Mouse (Mus musculus) MEL (cell line): ENCODE data around the gene Blm. TPM values are rescaled to one million over a fixed set of nuclear protein-coding genes. Genes with fewer than 3 reads are reported as not detected.
A peak's percentile ranks its signal among the peaks of the same experiment; 100 is the strongest.

Experiments used
- DNase-seq: peaks from one replicate; pipeline ENCODE4 v3.0.0; 2011; ENCODE audit warnings: low read depth, low spot score
- H3K27ac ChIP-seq: 2 replicates; pipeline ENCODE4 v1.5.1; 2012; ENCODE audit warnings: low read depth, mild to moderate bottlenecking, control low read depth, low read length, moderate library complexity; ENCODE audit not compliant: control insufficient read depth
- H3K27me3 ChIP-seq, 2 experiments: fragments of 150-350 bp in 1 of 2; sonication (generic) in 1 of 2; 2 replicates each; pipeline ENCODE4 v1.6.1; 2012; ENCODE audit warnings: low read length in 2 of 2, mild to moderate bottlenecking in 2 of 2, improper control_type of control experiment in 1 of 2, moderate library complexity in 1 of 2; ENCODE audit not compliant: insufficient read depth in 2 of 2, control insufficient read depth in 1 of 2
- H3K36me3 ChIP-seq, 2 experiments: 2 replicates each; pipeline ENCODE4 v1.6.1; 2012 to 2014; ENCODE audit warnings: low read length in 2 of 2, improper control_type of control experiment in 1 of 2, inconsistent platforms in 1 of 2, mild to moderate bottlenecking in 1 of 2; ENCODE audit not compliant: insufficient read depth in 2 of 2, control insufficient read depth in 1 of 2
- H3K4me1 ChIP-seq, 2 experiments: fragments of 150-350 bp in 1 of 2; sonication (generic) in 1 of 2; 2 replicates each; pipeline ENCODE4 v1.6.1; 2012; ENCODE audit warnings: low read length in 2 of 2, improper control_type of control experiment in 1 of 2, mild to moderate bottlenecking in 1 of 2; ENCODE audit not compliant: insufficient read depth in 2 of 2, control insufficient read depth in 1 of 2
- H3K4me3 ChIP-seq, 2 experiments: fragments of 150-350 bp in 1 of 2; sonication (generic) in 1 of 2; 2 replicates each; pipeline ENCODE4 v1.5.1; 2012; ENCODE audit warnings: low read depth in 2 of 2, low read length in 2 of 2, mild to moderate bottlenecking in 2 of 2, moderate library complexity in 2 of 2, control low read depth in 1 of 2, improper control_type of control experiment in 1 of 2; ENCODE audit not compliant: control insufficient read depth in 1 of 2, insufficient read depth in 1 of 2
- H3K79me2 ChIP-seq: 2 replicates; pipeline ENCODE4 v1.6.1; 2012; ENCODE audit warnings: mild to moderate bottlenecking, low read length, moderate library complexity; ENCODE audit not compliant: control insufficient read depth, poor library complexity, insufficient read depth
- H3K9ac ChIP-seq: 2 replicates; pipeline ENCODE4 v1.6.1; 2012; ENCODE audit warnings: low read depth, mild to moderate bottlenecking, control low read depth, low read length, moderate library complexity; ENCODE audit not compliant: control insufficient read depth, poor library complexity, severe bottlenecking
- H3K9me3 ChIP-seq: fragments of 150-350 bp; sonication (generic); replicated peaks from 2 replicates; pipeline ENCODE4 v1.6.1; 2012; ENCODE audit warnings: mild to moderate bottlenecking, low read length, improper control_type of control experiment, moderate library complexity; ENCODE audit not compliant: insufficient read depth
- CHD2 ChIP-seq: IDR thresholded peaks from 2 replicates; pipeline ENCODE4 v1.6.1; 2011; ENCODE audit warnings: low read length, improper control_type of control experiment
- CTCF ChIP-seq, 3 experiments: IDR thresholded peaks in 2 of 3; conservative IDR thresholded peaks in 1 of 3; 2 replicates each; pipeline ENCODE4 v1.5.1; 2011 to 2012; ENCODE audit warnings: low read length in 3 of 3, low read depth in 2 of 3, mild to moderate bottlenecking in 2 of 3, improper control_type of control experiment in 1 of 3, inconsistent platforms in 1 of 3, mixed read lengths in 1 of 3, moderate library complexity in 1 of 3; ENCODE audit not compliant: control insufficient read depth in 1 of 3, insufficient read depth in 1 of 3, poor library complexity in 1 of 3, severe bottlenecking in 1 of 3
- E2F4 ChIP-seq: IDR thresholded peaks from 2 replicates; pipeline ENCODE4 v1.6.1; 2011; ENCODE audit warnings: low read depth, low read length, improper control_type of control experiment, borderline replicate concordance
- ELF1 ChIP-seq: IDR thresholded peaks from 2 replicates; pipeline ENCODE4 v1.6.1; 2014; ENCODE audit warnings: low read depth, mild to moderate bottlenecking, inconsistent platforms, low read length, improper control_type of control experiment, moderate library complexity
- EP300 ChIP-seq, 2 experiments: IDR thresholded peaks; 2 replicates each; pipeline ENCODE4 v1.6.1; 2011; ENCODE audit warnings: improper control_type of control experiment in 2 of 2, low read length in 2 of 2, low read depth in 1 of 2, mild to moderate bottlenecking in 1 of 2
- ETS1 ChIP-seq: IDR thresholded peaks from 2 replicates; pipeline ENCODE4 v1.6.1; 2012; ENCODE audit warnings: low read depth, mild to moderate bottlenecking, inconsistent platforms, low read length, improper control_type of control experiment, moderate library complexity
- HCFC1 ChIP-seq: IDR thresholded peaks from 2 replicates; pipeline ENCODE4 v1.6.1; 2012; ENCODE audit warnings: low read depth, mild to moderate bottlenecking, inconsistent platforms, low read length, improper control_type of control experiment, moderate library complexity
- JUND ChIP-seq: IDR thresholded peaks from 2 replicates; pipeline ENCODE4 v1.6.1; 2011; ENCODE audit warnings: low read depth, mild to moderate bottlenecking, improper control_type of control experiment, low read length
- KAT2A ChIP-seq: conservative IDR thresholded peaks from 2 replicates; pipeline ENCODE4 v1.6.1; 2012; ENCODE audit warnings: low read depth, low read length, improper control_type of control experiment, inconsistent platforms
- MAZ ChIP-seq: IDR thresholded peaks from 2 replicates; pipeline ENCODE4 v1.6.1; 2012; ENCODE audit warnings: low read depth, mild to moderate bottlenecking, inconsistent platforms, low read length, improper control_type of control experiment
- MEF2A ChIP-seq: IDR thresholded peaks from 2 replicates; pipeline ENCODE4 v1.6.1; 2014; ENCODE audit warnings: low read depth, mild to moderate bottlenecking, inconsistent platforms, low read length, improper control_type of control experiment; ENCODE audit not compliant: poor library complexity, insufficient replicate concordance, severe bottlenecking; ENCODE audit errors: extremely low read depth
- MXI1 ChIP-seq: IDR thresholded peaks from 2 replicates; pipeline ENCODE4 v1.6.1; 2011; ENCODE audit warnings: mild to moderate bottlenecking, low read depth, low read length, improper control_type of control experiment
- MYB ChIP-seq: IDR thresholded peaks from 2 replicates; pipeline ENCODE4 v1.6.1; 2011; ENCODE audit warnings: mild to moderate bottlenecking, low read depth, low read length, improper control_type of control experiment
- MYC ChIP-seq: IDR thresholded peaks from 2 replicates; pipeline ENCODE4 v1.6.1; 2011; ENCODE audit warnings: low read depth, mild to moderate bottlenecking, low read length, improper control_type of control experiment, moderate library complexity
- NELFE ChIP-seq: IDR thresholded peaks from 2 replicates; pipeline ENCODE4 v1.6.1; 2011; ENCODE audit warnings: low read depth, low read length, improper control_type of control experiment
- POLR2A ChIP-seq, 2 experiments: IDR thresholded peaks; 2 replicates each; pipeline ENCODE4 v1.6.1; 2011 to 2012; ENCODE audit warnings: low read length in 2 of 2, mild to moderate bottlenecking in 2 of 2, control low read depth in 1 of 2, improper control_type of control experiment in 1 of 2, low read depth in 1 of 2, moderate library complexity in 1 of 2; ENCODE audit not compliant: control insufficient read depth in 1 of 2, insufficient read depth in 1 of 2, poor library complexity in 1 of 2
- POLR2AphosphoS2 ChIP-seq: IDR thresholded peaks from 2 replicates; pipeline ENCODE4 v1.6.1; 2011; ENCODE audit warnings: low read length, improper control_type of control experiment
- POLR2AphosphoS5 ChIP-seq: IDR thresholded peaks from 2 replicates; pipeline ENCODE4 v1.6.1; 2012; ENCODE audit warnings: low read depth, borderline replicate concordance, mild to moderate bottlenecking, inconsistent platforms, low read length, moderate library complexity, mixed read lengths
- RAD21 ChIP-seq: IDR thresholded peaks from 2 replicates; pipeline ENCODE4 v1.6.1; 2011; ENCODE audit warnings: mild to moderate bottlenecking, low read depth, low read length, improper control_type of control experiment
- RCOR1 ChIP-seq: IDR thresholded peaks from 2 replicates; pipeline ENCODE4 v1.6.1; 2012; ENCODE audit warnings: low read depth, mild to moderate bottlenecking, inconsistent platforms, low read length, improper control_type of control experiment
- SMC3 ChIP-seq: IDR thresholded peaks from 2 replicates; pipeline ENCODE4 v1.6.1; 2011; ENCODE audit warnings: low read depth, low read length, improper control_type of control experiment
- TAL1 ChIP-seq: IDR thresholded peaks from 2 replicates; pipeline ENCODE4 v1.6.1; 2012; ENCODE audit warnings: mild to moderate bottlenecking, inconsistent platforms, low read length, moderate library complexity, mixed read lengths
- TBP ChIP-seq: IDR thresholded peaks from 2 replicates; pipeline ENCODE4 v1.8.0; 2011; ENCODE audit warnings: low read depth, low read length, improper control_type of control experiment
- TCF12 ChIP-seq: IDR thresholded peaks from 2 replicates; pipeline ENCODE4 v1.6.1; 2014; ENCODE audit warnings: low read depth, mild to moderate bottlenecking, inconsistent platforms, low read length, improper control_type of control experiment, moderate library complexity
- ZC3H11A ChIP-seq: IDR thresholded peaks from 2 replicates; pipeline ENCODE4 v1.6.1; 2012; ENCODE audit warnings: low read depth, mild to moderate bottlenecking, inconsistent platforms, low read length, improper control_type of control experiment
- ZMIZ1 ChIP-seq: IDR thresholded peaks from 2 replicates; pipeline ENCODE4 v1.6.1; 2012; ENCODE audit warnings: low read depth, mild to moderate bottlenecking, inconsistent platforms, low read length, improper control_type of control experiment, moderate library complexity
- ZNF384 ChIP-seq: IDR thresholded peaks from 2 replicates; pipeline ENCODE4 v1.6.1; 2012; ENCODE audit warnings: low read depth, mild to moderate bottlenecking, inconsistent platforms, low read length, improper control_type of control experiment
- polyA plus RNA-seq, 2 experiments: library from polyadenylated mRNA; stranded (reverse) in 1 of 2; unstranded in 1 of 2; fragments of >175 nt in 1 of 2; fragments of >200 nt in 1 of 2; gene quantifications; 2 replicates each; pipeline versions ENCODE4 v1.2.1 to v1.2.4; 2012; ENCODE audit warnings: low replicate concordance in 2 of 2, low read depth in 1 of 2; ENCODE audit not compliant: insufficient read length in 2 of 2, insufficient read depth in 1 of 2, missing spikeins in 1 of 2
- total RNA-seq: library from RNA; depleted of rRNA; stranded (reverse); fragments of 300-350 nt; gene quantifications from 2 replicates; pipeline ENCODE4 v1.2.3, GENCODE M21; 2012

The Blm gene
- total and polyA plus RNA-seq, 3 experiments = 28.5 to 83.8 (median 52.0) TPM

DNA sequence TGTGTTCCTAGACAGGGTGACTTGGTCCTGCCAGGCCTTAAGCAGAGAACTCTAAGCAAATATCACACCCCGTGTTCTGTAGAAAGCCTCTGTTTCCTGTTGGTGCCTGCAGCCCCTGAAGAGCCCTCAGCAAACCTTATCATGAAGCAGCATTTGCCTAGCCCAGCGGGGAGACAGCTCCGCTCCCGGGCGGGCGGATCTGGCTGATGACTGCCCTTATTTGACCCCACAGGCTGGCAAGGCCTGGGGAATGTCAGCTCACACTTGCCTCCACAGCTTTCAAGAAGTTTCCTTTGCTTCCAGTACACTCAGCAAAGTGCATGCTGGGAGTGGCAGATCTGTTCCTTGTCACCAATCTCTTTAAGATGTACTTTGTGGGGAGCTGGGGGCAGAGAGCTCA is 89.4 kb downstream of the Blm start:
- peak; percentile 91 for DNase-seq
- H3K4me3 ChIP-seq = peak overlapping the region; percentile 23 to 64
- H3K4me1 ChIP-seq = peaks cover 26 to 70% of the 10 kb centered on the region in 2 experiments
- no peaks in the 10 kb centered on the region for H3K27me3 ChIP-seq
- peak overlapping the region; percentile 78 for H3K9ac ChIP-seq
- peaks cover 8% of the 10 kb centered on the region for H3K79me2 ChIP-seq
- peak overlapping the region; percentile 99 for H3K27ac ChIP-seq
- no peaks in the 10 kb centered on the region for H3K9me3 ChIP-seq
- TF ChIP-seq TCF12 (peak; percentile 76), HCFC1 (peak; percentile 56; the same call in 1 of the 2 replicates), EP300 (IDR thresholded peaks at IDR 0.05; ENCODE audit: low read depth in 1 of 2, low read length in 2 of 2) (peak in 1 of 2 experiments; percentile 70; a peak in 3 of 4 replicates), TAL1 (peak; percentile 74), POLR2A (IDR thresholded peaks at IDR 0.05; ENCODE audit: control insufficient read depth in 1 of 2, insufficient read depth in 1 of 2, low read depth in 1 of 2, low read length in 2 of 2, poor library complexity in 1 of 2) (peak in 1 of 2 experiments; percentile 24; a peak in 2 of 4 replicates), POLR2AphosphoS5 (0 out of 2 replicates have a peak, but pooled peaks have one; percentile 11), MAZ (peak; percentile 27; the same call in 1 of the 2 replicates), RCOR1 (no peak), NELFE (peak; percentile 44; the same call in 1 of the 2 replicates), MYB (no peak), ETS1 (peak; percentile 65; the same call in 1 of the 2 replicates), TBP (peak; percentile 85), CTCF (IDR thresholded peaks at IDR 0.05 in 2 of 3, conservative IDR thresholded peaks at IDR 0.05 in 1 of 3; ENCODE audit: control insufficient read depth in 1 of 3, insufficient read depth in 1 of 3, low read depth in 2 of 3, low read length in 3 of 3, poor library complexity in 1 of 3, severe bottlenecking in 1 of 3) (no peak)
- peaks cover 0 to 48% of the 10 kb centered on the region in 2 experiments; a peak in 2 of 4 replicates for H3K36me3 ChIP-seq

DNA sequence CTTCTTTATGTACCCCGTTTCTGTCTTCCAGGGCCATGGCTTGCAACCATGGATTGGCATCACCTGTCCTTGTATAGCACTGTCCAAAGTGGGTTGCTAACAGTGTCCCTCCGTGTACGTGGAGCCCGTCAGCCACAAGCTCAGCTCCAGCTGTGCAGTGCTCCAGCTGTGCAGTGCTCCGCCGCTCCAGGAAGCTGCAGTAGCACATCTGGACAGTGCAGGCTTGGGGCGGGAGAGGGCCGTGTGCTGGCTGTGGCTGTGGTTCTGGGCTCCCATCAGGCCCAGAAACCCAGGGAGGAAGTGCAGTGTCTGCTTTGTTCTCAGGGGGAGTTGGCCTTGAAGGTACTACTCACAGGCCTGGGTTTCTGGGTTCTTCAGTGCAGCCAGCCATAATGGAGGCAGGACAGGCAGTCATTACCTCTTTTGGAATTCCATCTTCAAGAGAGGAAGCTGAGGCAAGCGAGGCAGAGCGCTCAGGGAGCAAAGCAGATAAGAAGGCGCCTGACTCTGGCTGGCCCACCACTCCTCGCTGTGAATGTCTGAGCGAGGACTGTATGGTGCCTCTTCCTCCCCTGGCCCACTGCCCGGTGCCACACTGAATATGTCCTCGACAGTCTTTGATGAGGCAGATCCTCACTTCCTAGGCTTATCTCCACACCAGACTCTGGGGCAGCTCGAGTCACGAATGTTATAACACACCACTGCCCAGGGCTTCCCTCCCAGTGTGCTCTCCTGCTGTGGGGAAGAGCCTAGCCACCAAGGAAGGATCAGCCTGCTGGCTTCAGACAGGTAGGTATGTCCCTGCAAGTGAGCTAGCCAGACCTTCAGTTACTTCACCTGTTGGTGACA is 90.3 kb downstream of the Blm start:
- Histone ChIP-seq H3K36me3 (peaks cover 0 to 44% of the 10 kb centered on the region in 2 experiments; a peak in 2 of 4 replicates), H3K9me3 (no peaks in the 10 kb centered on the region), H3K9ac (peak overlapping the region; percentile 78), H3K27ac (peak overlapping the region; percentile 99), H3K27me3 (no peaks in the 10 kb centered on the region), H3K79me2 (peaks cover 8% of the 10 kb centered on the region), H3K4me1 (peaks cover 24 to 64% of the 10 kb centered on the region in 2 experiments), H3K4me3 (peak overlapping the region; percentile 64 to 76)
- peak; percentile 96 for DNase-seq
- TF ChIP-seq ZNF384 (no peak), ZMIZ1 (peak; percentile 48; the same call in 1 of the 2 replicates), POLR2AphosphoS2 (peak; percentile 69; the same call in 1 of the 2 replicates), POLR2AphosphoS5 (no peak), RAD21 (no peak), MYC (peak; percentile 62; the same call in 1 of the 2 replicates), ELF1 (no peak; the same call in none of the 2 replicates), MXI1 (peak; percentile 55), KAT2A (0 out of 2 replicates have a peak, but pooled peaks have one; percentile 46), HCFC1 (peak; percentile 70), SMC3 (peak; percentile 17; the same call in 1 of the 2 replicates), POLR2A (IDR thresholded peaks at IDR 0.05; ENCODE audit: control insufficient read depth in 1 of 2, insufficient read depth in 1 of 2, low read depth in 1 of 2, low read length in 2 of 2, poor library complexity in 1 of 2) (peak in 1 of 2 experiments; percentile 74; a peak in 2 of 4 replicates), EP300 (IDR thresholded peaks at IDR 0.05; ENCODE audit: low read depth in 1 of 2, low read length in 2 of 2) (peak; percentile 57 to 62), ZC3H11A (no peak), ETS1 (peak; percentile 82), MEF2A (no peak), CHD2 (0 out of 2 replicates have a peak, but pooled peaks have one; percentile 21), E2F4 (0 out of 2 replicates have a peak, but pooled peaks have one; percentile 62), JUND (no peak)
